Mouse (Mus musculus): ENCODE measurements around the gene Olfr1101. TPM values are rescaled to one million over a fixed set of nuclear protein-coding genes. Genes with fewer than 3 reads are reported as not detected.

Olfr1101 gene
- not detected for total RNA-seq (2021)
- long read RNA-seq, experiment 1, result 0 reads
- long read RNA-seq, experiment 2, result 0 reads

DNA sequence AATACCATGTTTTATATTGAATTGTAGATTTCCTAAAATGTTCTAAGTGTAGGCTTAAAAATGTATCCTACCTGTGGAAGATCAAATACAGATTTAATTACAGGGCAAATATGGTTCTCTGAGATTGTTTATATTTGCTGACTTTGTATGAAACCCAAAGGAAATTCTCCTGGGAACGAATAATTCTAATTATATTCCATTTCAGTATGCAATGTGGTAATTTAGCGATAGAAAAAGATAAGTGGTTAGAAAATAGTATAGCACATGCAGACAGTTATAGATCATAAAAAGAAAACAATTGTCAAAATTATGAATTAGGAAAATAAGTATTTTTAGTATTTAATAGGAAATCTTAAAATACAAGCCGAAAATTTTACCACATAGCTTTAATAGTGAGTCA is at the start of gene Olfr1101:
TSS of gene Olfr1101 (minus strand) at position 101 of the 400 bp plus-strand sequence.
- DNase-seq, result no peak

DNA sequence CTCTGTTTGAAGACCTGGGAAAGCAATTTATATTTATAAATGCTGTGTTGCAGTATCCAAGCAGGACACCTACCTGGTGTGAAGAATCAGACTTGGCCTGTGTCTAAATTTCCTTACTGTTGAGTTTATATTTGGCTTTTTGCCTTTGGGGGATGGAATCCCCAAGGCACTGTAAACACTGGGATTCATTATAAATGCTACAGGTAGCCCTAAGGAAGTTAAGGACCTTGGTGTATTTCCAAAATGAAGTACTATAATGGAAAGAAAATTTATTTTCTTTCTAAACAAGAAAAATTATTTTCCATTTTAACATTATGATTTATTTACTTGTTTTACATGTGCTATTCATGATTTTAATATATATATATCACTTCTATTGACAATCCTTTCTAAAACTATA is 45.4 kb upstream of the Olfr1101 start, which contains the start of gene Olfr1105:
TSS of gene Olfr1105 (minus strand) at position 101 of the 400 bp plus-strand sequence.
- DNase-seq, result no peak

DNA sequence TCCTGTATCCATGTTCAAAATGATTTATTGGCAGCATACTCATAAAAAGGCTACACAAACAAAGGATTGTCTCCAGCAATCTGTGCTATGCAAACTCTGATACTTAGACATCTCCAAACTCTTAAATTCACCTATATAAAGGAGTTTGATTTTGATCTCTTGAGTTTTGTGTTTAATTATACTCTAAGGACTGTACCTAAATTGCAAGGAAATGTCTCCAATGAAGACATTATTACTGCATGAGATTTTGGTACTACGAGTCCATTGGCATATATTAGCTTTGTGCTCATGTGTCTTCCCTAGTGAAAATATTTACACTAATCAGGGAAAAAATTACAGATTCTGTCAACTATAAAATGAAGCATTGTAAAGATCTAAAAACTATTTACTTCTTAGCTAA is 36.0 kb upstream of the Olfr1101 start, which contains the start of gene Olfr1104:
TSS of gene Olfr1104 (minus strand) at position 101 of the 400 bp plus-strand sequence.
- no peak for DNase-seq

DNA sequence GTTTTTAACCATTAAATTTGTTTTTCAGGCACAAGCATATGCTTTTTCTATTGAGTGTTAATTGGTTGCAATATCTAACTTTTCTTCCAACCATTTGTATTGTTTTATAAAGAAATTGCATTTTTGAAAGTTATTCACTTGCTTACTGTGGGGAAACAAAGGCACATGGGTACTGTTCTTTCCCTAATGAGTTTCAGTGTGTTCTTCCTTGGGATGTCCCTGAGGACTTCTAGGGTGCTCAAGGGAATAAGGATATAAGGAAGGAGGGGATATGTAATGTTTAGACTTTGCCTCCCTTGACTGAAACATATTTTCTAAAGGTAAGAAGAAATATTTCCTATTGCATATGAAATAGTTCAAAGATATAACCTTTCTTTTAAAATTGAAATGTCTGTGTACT is 7.1 kb upstream of the Olfr1101 start, which contains the start of gene Olfr1102:
TSS of gene Olfr1102 (plus strand) at position 301 of the 400 bp plus-strand sequence.
- DNase-seq, result no peak

DNA sequence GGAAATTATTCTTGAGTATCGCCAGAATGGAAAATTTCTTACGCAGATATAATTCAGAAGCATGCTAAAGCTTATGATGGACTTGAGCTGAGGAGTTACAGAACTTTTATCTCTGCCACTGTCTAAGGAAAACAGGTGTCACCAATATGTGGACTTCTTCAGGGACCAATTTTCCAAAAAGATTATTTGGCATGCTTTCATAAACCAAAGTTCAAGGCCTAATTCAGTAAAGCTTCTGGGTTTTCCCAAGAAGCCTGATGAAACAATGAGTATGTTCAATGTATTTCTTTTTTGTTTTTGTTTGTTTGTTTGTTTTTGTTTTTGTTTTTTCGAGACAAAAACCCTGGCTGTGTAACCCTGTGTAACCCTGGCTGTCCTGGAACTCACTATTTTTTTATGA is 11.2 kb downstream of the Olfr1101 start, which contains the start of gene Olfr1100:
TSS of gene Olfr1100 (minus strand) at position 101 of the 400 bp plus-strand sequence.
- DNase-seq, result no peak

DNA sequence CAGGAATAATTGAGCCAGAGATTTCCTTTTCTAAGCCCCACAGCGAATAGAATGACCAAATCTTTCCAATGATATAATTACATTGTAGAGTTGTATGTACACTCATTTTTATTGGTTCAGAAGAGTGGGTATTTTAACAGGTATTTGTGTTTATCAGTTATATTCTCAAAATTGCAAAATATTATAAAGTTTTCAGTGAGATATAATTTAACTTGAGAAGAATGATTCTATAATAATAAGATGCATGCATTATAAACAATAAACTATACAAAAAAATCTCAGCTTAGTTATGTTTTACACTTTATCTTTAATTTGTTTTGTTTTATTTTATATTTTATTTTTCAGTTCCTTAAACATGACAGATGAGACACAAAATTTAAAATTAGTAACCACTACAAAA is 30.4 kb downstream of the Olfr1101 start, which contains the start of gene Olfr1099:
TSS of gene Olfr1099 (minus strand) at position 101 of the 400 bp plus-strand sequence.
- no peak for DNase-seq

Other genes starting within 250 kb of the Olfr1101 start
- not detected for gene Olfr1090, start 232.2 kb downstream of the Olfr1101 start, total RNA-seq (2021)
- not detected for gene Olfr1093, start 208.7 kb downstream of the Olfr1101 start, total RNA-seq (2021)
- not detected for gene Olfr141, start 181.2 kb downstream of the Olfr1101 start, total RNA-seq (2021)
- not detected for gene Olfr1094, start 166.6 kb downstream of the Olfr1101 start, total RNA-seq (2021)
- not detected for gene Olfr1095, start 139.5 kb downstream of the Olfr1101 start, total RNA-seq (2021)
- not detected for gene Gm13723, start 116.4 kb downstream of the Olfr1101 start, total RNA-seq (2021)
- not detected for gene Olfr1097, start 99.0 kb downstream of the Olfr1101 start, total RNA-seq (2021)
- not detected for gene Olfr1098, start 66.7 kb downstream of the Olfr1101 start, total RNA-seq (2021)
- gene Olfr1099, start 30.5 kb downstream of the Olfr1101 start, total RNA-seq (2021), result not detected
- gene Olfr1100, start 11.3 kb downstream of the Olfr1101 start, total RNA-seq (2021), result not detected
- gene Olfr1102, start 7.2 kb upstream of the Olfr1101 start, total RNA-seq (2021), result not detected
- gene Olfr1104, start 35.9 kb upstream of the Olfr1101 start, total RNA-seq (2021), result not detected
- not detected for gene Olfr1105, start 45.3 kb upstream of the Olfr1101 start, total RNA-seq (2021)
- gene Olfr1106, start 61.1 kb upstream of the Olfr1101 start, total RNA-seq (2021), result not detected
- gene Olfr1107, start 84.6 kb upstream of the Olfr1101 start, total RNA-seq (2021), result not detected
- not detected for gene Olfr1109, start 104.8 kb upstream of the Olfr1101 start, total RNA-seq (2021)
- gene Olfr259, start 123.3 kb upstream of the Olfr1101 start, total RNA-seq (2021), result not detected
- gene Olfr1110, start 149.1 kb upstream of the Olfr1101 start, total RNA-seq (2021), result not detected
- not detected for gene Olfr1111, start 161.4 kb upstream of the Olfr1101 start, total RNA-seq (2021)
- not detected for gene Olfr1112, start 196.6 kb upstream of the Olfr1101 start, total RNA-seq (2021)
- not detected for gene Olfr1113, start 217.7 kb upstream of the Olfr1101 start, total RNA-seq (2021)